Mouse (Mus musculus) macrophage (primary cell): Measurements from ENCODE around the gene BC017158. TPM values are rescaled to one million over a fixed set of nuclear protein-coding genes. Genes with fewer than 3 reads are reported as not detected.

ENCODE experiments used
- H3K27ac ChIP-seq: fragments of 350-480 bp; formaldehyde crosslinking; 2 replicates; pipeline ENCODE4 v1.9.0; 2021
- H3K36me3 ChIP-seq: fragments of 350-480 bp; formaldehyde crosslinking; 2 replicates; pipeline ENCODE4 v1.9.0; 2021; ENCODE audit errors: inconsistent target
- H3K4me3 ChIP-seq: fragments of 350-480 bp; formaldehyde crosslinking; 2 replicates; pipeline ENCODE4 v1.9.0; 2021; ENCODE audit errors: inconsistent target
- H3K79me2 ChIP-seq: fragments of 350-480 bp; formaldehyde crosslinking; 2 replicates; pipeline ENCODE4 v1.9.0; 2021; ENCODE audit errors: inconsistent target
- WGBS: methylation state at CpG from one replicate; pipeline ENCODE4 v1.1.7; 2026; ENCODE audit warnings: inconsistent platforms; ENCODE audit not compliant: missing documents; 5-methylcytosine and 5-hydroxymethylcytosine counted together
- polyA plus RNA-seq: library from polyadenylated mRNA; stranded (reverse); fragments of 250-400 nt; gene quantifications from 3 replicates; pipeline ENCODE4 v1.2.4, GENCODE M21; 2018; ENCODE audit warnings: inconsistent platforms

Gene BC017158
- polyA plus RNA-seq, 1 experiment from 2014 or later: 16.5 TPM

DNA sequence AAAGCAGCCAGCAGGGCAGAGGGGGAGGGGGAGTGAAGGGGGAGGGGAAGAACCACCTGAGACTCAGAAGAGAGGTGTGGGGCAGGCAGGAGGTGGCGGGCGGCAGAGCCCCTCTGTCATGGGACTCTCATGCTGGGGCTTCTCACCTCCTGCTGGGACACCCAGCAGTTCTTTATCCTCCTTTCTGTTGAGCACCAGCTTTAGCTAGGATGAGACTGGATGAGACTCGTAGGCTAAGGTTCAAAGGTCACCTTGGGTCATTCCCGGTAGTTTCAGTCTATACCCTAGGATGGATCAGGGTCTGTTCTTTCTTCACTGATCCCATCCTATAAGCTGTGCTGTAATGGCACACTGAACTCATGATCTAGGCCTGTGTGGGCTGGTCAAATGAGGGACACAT lies 19.0 kb upstream of the BC017158 start:
- Histone ChIP-seq H3K79me2 (no peaks in the 10 kb centered on the region), H3K4me3 (no peak overlapping the region), H3K36me3 (no peaks in the 10 kb centered on the region), H3K27ac (no peak overlapping the region)
- 100% methylated on average over 2 of the region's 4 CpGs for WGBS

GRCm38 (mm10) chr7:128314491-128314890 lies 16.5 kb upstream of the BC017158 start:
- no peak overlapping the region for H3K4me3 ChIP-seq
- H3K79me2 ChIP-seq: no peaks in the 10 kb centered on the region
- WGBS: 90% methylated on average over 7 of the region's 7 CpGs
- H3K27ac ChIP-seq: no peak overlapping the region
- H3K36me3 ChIP-seq: no peaks in the 10 kb centered on the region

- Histone ChIP-seq H3K36me3 (no peaks in the 10 kb centered on the region), H3K4me3 (no peak overlapping the region), H3K79me2 (no peaks in the 10 kb centered on the region), H3K27ac (no peak overlapping the region)
- WGBS: 100% methylated on average over 2 of the region's 2 CpGs
Observed at GRCm38 (mm10) chr7:128313601-128314000, 15.6 kb upstream of the BC017158 start.

GRCm38 (mm10) chr7:128312375-128313059 lies 14.5 kb upstream of the BC017158 start:
- H3K4me3 ChIP-seq: no peak overlapping the region
- 32% methylated on average over 12 of the region's 13 CpGs for WGBS
- H3K27ac ChIP-seq: no peak overlapping the region
- H3K36me3 ChIP-seq: no peaks in the 10 kb centered on the region
- H3K79me2 ChIP-seq: no peaks in the 10 kb centered on the region

DNA sequence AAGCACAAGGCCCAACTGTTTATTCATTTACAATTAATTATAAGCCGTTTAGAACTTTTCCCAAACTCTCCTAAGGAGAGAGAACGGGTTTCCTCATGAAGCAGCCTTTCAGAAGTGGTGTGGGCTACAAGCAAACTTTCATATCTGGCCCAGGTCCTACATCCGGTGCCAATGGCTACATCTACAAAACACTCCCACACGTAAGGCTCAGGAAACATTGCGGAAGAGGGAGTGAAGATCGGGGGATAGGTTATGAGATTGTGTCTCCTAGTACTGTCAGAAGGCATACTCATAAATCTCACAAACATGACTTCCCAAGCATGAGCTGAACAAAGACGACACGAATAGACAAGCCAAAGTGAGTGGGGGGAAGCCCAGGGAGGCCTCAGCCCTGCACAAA lies 13.8 kb upstream of the BC017158 start:
- Histone ChIP-seq H3K36me3 (no peaks in the 10 kb centered on the region), H3K79me2 (no peaks in the 10 kb centered on the region), H3K4me3 (no peak overlapping the region), H3K27ac (no peak overlapping the region)
- 80% methylated on average over 6 of the region's 8 CpGs for WGBS

DNA sequence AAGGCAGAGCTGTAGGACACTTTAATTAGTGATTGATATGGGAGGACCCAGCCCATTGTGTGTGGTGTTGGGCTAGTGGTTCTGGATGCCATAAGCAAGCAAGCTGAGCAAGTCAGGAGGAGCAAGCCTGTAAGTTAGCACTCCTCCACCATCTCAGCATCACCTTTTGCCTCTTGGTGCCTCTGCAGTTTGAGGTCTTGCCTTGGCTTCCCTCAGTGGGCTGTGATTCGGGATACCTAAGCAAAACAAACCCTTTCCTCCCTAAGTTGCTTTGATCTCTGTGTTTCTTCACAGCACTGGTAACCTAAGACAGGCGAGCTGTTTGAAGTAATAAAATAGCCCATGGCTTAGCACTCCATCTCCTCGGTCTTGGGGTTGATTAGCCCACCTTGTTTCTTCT lies 13.3 kb upstream of the BC017158 start:
- Histone ChIP-seq H3K27ac (no peak overlapping the region), H3K4me3 (no peak overlapping the region), H3K79me2 (no peaks in the 10 kb centered on the region), H3K36me3 (no peaks in the 10 kb centered on the region)
- WGBS: 83% methylated on average over 2 of the region's 3 CpGs

- WGBS: 74% methylated on average over 8 of the region's 8 CpGs
- H3K79me2 ChIP-seq: no peaks in the 10 kb centered on the region
- H3K4me3 ChIP-seq: no peak overlapping the region
- no peak overlapping the region for H3K27ac ChIP-seq
- no peaks in the 10 kb centered on the region for H3K36me3 ChIP-seq
Observed at GRCm38 (mm10) chr7:128310229-128310688, 12.3 kb upstream of the BC017158 start.

GRCm38 (mm10) chr7:128309776-128310175 lies 11.8 kb upstream of the BC017158 start:
- Histone ChIP-seq H3K36me3 (no peaks in the 10 kb centered on the region), H3K4me3 (no peak overlapping the region), H3K79me2 (no peaks in the 10 kb centered on the region), H3K27ac (no peak overlapping the region)
- WGBS: 60% methylated on average over 1 of the region's 1 CpGs

DNA sequence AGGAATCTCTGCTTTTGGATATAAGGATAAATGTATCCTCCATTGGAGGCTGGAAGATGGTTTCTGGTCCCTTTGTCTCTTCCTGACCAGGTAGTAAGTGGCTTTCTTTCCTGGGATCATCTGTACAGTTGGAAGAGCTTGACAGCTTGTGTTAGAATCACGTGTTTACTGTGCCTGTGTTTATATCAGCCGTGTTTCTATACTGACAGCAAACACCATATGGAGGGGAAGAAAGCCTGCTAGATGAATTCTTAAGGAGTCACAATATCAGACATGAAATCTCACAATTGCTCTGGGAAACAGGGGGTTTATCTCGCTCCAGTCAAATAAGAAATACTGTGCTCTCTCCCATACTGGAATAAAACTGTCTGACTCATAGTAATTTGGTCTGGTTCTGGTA lies 11.2 kb upstream of the BC017158 start:
- 82% methylated on average over 3 of the region's 3 CpGs for WGBS
- no peak overlapping the region for H3K4me3 ChIP-seq
- no peaks in the 10 kb centered on the region for H3K79me2 ChIP-seq
- H3K27ac ChIP-seq: no peak overlapping the region
- H3K36me3 ChIP-seq: no peaks in the 10 kb centered on the region

- Histone ChIP-seq H3K79me2 (no peaks in the 10 kb centered on the region), H3K4me3 (no peak overlapping the region), H3K27ac (no peak overlapping the region), H3K36me3 (no peaks in the 10 kb centered on the region)
Observed at GRCm38 (mm10) chr7:128307851-128308250, 9.9 kb upstream of the BC017158 start.

GRCm38 (mm10) chr7:128304907-128305306 lies 6.9 kb upstream of the BC017158 start:
- no peak overlapping the region for H3K4me3 ChIP-seq
- WGBS: 3% methylated on average over 5 of the region's 5 CpGs

DNA sequence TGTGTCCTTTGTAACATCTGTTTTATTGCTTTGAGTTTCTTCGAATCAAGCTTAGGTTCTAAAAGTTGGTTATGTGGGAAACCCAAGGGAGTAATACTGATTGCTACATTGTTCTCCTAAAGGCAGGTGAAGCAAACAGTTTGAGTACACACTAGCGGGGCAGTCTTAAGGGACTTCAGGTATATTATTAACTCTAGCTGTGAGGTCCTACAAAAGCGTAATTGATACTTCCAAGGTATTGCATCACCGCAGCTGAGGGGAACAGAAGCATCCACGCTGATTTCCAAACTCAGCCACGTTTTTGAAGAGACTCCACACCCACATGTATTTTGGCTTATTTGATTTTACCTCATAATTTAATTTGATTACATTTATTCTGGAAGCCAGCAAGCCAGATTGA lies 6.2 kb upstream of the BC017158 start:
- Histone ChIP-seq H3K4me3 (no peak overlapping the region), H3K27ac (no peak overlapping the region), H3K79me2 (no peaks in the 10 kb centered on the region), H3K36me3 (no peaks in the 10 kb centered on the region)
- 77% methylated on average over 6 of the region's 6 CpGs for WGBS

More at GRCm38 (mm10) chr7:128304907-128305306, 6.9 kb upstream of the BC017158 start:
- H3K79me2 ChIP-seq: no peaks in the 10 kb centered on the region
- H3K27ac ChIP-seq: no peak overlapping the region
- H3K36me3 ChIP-seq: no peaks in the 10 kb centered on the region

DNA sequence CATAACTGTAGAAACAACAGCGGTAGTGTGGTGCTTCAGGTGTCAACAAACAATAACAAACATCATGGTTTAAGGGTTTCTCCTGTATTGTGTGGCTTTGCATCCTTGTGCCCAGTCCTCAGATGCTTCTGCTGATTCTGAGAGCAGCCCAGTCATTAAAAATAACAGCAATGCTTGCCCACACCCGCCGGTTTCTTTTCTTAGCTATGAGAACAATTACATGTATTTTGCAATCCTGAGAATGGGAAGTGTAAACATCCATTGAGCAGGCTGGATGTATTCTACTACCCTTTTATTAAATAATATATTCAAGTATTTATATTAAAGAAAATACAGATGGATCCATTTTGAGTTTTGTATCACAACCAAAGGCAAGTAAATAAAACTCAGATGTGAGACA lies 4.2 kb upstream of the BC017158 start:
- no peaks in the 10 kb centered on the region for H3K36me3 ChIP-seq
- H3K79me2 ChIP-seq: no peaks in the 10 kb centered on the region; the same call in 1 of the 2 replicates
- H3K4me3 ChIP-seq: no peak overlapping the region
- WGBS: 33% methylated on average over 3 of the region's 3 CpGs
- no peak overlapping the region for H3K27ac ChIP-seq

DNA sequence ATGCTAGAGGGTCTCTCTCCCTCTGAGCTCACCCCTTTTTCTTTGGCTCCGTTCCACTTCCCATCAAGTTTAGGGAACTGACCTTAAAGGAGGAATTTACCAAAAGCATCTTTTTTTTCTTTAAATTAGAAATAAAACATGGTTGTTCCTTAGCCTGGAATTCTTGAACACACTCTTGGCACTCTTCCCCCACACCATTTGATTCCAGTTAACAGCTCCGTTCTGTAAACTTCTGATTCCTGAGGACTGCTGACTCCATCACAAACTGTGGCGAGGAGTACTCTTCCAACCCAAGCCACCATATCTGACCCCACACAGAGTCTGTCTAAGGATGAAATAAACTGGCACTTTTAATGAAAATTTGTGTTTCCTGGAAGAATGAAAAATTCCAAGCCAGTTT lies 3.0 kb upstream of the BC017158 start:
- WGBS: 94% methylated on average over 3 of the region's 3 CpGs
- Histone ChIP-seq H3K36me3 (no peaks in the 10 kb centered on the region), H3K79me2 (no peaks in the 10 kb centered on the region; the same call in 1 of the 2 replicates), H3K27ac (no peak overlapping the region), H3K4me3 (no peak overlapping the region)

DNA sequence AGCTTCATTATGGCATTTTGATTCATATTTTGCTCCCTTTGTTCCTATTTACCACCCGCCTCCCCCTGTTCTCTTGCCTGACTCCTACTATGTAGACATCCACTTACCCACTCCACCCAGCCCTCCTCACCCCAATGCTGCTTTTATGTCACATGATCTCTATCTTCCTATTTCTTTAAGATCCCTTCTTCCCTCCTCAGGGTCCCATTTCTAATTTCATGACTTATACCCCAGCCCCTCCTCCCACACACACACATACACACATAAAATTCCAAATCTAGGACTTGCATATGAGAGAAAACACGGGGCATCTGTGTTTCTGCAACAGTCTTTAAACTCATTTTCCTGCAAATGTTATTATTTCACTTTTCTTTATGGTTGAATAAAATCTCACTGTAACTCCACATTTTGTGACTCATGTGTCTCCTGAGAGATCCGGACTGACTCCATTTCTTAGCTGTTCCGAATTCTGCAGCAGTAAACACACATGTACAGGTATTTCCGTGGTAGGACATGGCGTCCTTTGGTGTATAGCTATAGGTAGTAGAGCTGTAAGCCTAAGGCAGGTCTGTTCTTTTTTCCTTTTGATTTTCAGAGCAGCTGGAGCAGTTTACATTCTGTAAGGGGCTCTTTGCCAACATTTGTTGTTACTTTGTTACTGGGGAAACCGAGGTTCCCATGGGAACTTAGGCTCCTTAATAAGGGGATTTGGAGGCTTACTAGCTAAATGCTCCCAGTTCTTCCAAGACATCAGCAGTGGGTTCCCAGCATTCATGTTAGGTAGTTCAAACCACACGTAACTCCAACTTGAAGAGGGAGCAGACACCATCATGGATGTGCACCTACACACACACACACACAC lies 742 bp upstream of the BC017158 start:
- H3K4me3 ChIP-seq: peak overlapping the region; percentile 60
- peak overlapping the region; percentile 46 for H3K27ac ChIP-seq
- H3K79me2 ChIP-seq: no peaks in the 10 kb centered on the region; the same call in 1 of the 2 replicates
- WGBS: 87% methylated on average over 7 of the region's 8 CpGs
- H3K36me3 ChIP-seq: no peaks in the 10 kb centered on the region
